In genomic region chr12:32445874-32446273, GRCm38 (mm10) we compare ENCODE assay signal across 19 mouse cellular contexts.
"Had no signal": no experiment of that assay in that cellular context is flagged by ENCODE, and none has a peak within 500 bp of the region (broad histone marks: within the 10 kb centered on the region; RNA-seq: fewer than 3 reads in every experiment).

No protein-coding gene starts in this region.

- H3K9me3 ChIP-seq: liver, embryonic 15.5 days; lung, embryonic 15.5 days; midbrain, embryonic 13.5 days; midbrain, embryonic 15.5 days; neural tube, embryonic 12.5 days; stomach, embryonic 15.5 days had no signal

- DNase-seq: liver, postnatal 0 days; lung, adult 2 months; lung, postnatal 14 days; lung, postnatal 36 days; right cerebral cortex, postnatal 14 days; right cerebral cortex, postnatal 4 days; thymus, adult 2 months; thymus, postnatal 25 days; thymus, postnatal 4 days had no signal

- H3K9ac ChIP-seq: liver, embryonic 15.5 days; liver, postnatal 0 days; lung, embryonic 15.5 days; midbrain, embryonic 13.5 days; midbrain, embryonic 15.5 days; neural tube, embryonic 12.5 days; stomach, embryonic 15.5 days had no signal

- H3K27me3 ChIP-seq: liver, embryonic 15.5 days; lung, embryonic 15.5 days; megakaryocyte, embryonic 14.5 days; midbrain, embryonic 13.5 days; midbrain, embryonic 15.5 days; neural tube, embryonic 12.5 days; stomach, embryonic 15.5 days had no signal

- H3K36me3 ChIP-seq: liver, embryonic 15.5 days; lung, embryonic 15.5 days; midbrain, embryonic 13.5 days; midbrain, embryonic 15.5 days; neural tube, embryonic 12.5 days; stomach, embryonic 15.5 days had no signal

- H3K27ac ChIP-seq: liver, embryonic 15.5 days; lung, embryonic 15.5 days; macrophage; midbrain, embryonic 13.5 days; midbrain, embryonic 15.5 days; neural tube, embryonic 12.5 days; stomach, embryonic 15.5 days; stomach, postnatal 0 days had no signal

- H3K4me1 ChIP-seq: liver, embryonic 15.5 days; lung, embryonic 15.5 days; megakaryocyte, embryonic 14.5 days; midbrain, embryonic 13.5 days; midbrain, embryonic 15.5 days; neural tube, embryonic 12.5 days; stomach, embryonic 15.5 days had no signal

- H3K4me2 ChIP-seq: liver, embryonic 15.5 days; lung, embryonic 15.5 days; midbrain, embryonic 11.5 days; midbrain, embryonic 13.5 days; midbrain, embryonic 15.5 days; neural tube, embryonic 12.5 days; stomach, embryonic 15.5 days had no signal

- H3K4me3 ChIP-seq: liver, embryonic 15.5 days; lung, embryonic 15.5 days; megakaryocyte, embryonic 14.5 days; midbrain, embryonic 13.5 days; midbrain, embryonic 15.5 days; neural tube, embryonic 12.5 days; stomach, embryonic 15.5 days had no signal

- ATAC-seq: liver, postnatal 0 days; midbrain, embryonic 13.5 days; midbrain, embryonic 15.5 days had no signal
